In the genomic region with DNA sequence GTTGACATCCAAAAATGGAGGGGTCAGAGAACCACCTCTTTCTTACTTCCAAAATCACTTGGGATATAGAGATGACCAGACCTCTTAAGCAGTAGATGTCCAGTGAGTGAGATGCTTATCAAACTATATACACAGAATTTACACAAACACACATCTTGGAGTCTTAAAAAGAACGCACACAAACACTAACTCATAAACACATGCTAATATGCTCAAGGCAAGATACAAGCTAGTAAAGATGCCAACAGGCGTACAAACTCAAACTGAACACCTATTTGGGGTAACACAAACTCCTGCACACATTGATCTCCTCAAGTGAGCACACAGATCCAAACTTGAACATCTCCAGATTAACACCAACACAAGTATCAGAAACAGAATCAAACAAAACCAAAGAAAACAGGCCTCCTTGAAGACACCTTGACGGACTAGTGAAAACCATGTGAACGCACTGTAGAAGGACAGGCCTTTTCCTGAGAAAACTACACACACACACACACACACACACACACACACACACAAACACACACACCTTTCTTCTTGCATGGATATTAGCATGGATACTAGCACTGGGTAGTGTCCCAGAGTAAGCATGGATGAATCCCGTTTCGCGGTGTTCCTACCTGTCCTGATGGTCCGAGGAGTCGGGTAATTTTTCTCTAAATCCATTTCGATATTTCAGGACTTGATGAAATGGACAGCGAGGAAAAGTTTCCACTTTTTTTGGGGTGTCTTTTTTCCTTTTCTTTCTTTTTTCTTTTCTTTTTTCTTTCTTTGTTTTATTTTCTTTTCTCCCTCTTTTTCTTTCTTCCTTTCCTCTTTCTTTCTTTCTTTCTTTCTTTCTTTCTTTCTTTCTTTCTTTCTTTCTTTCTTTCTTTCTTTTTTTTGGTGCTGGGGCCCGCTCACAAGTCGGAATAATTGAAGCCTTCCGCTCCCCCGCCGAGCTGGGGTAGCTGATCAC, we compare ENCODE assay signal across 16 mouse cellular contexts. TPM values are rescaled to one million over a fixed set of nuclear protein-coding genes. Genes with fewer than 3 reads are reported as not detected.
DNase-seq lines count a peak whose midpoint lies in the region; ATAC-seq and TF ChIP-seq lines count a peak whose summit lies in the region.
"Had no signal": no experiment of that assay in that cellular context is flagged by ENCODE, and none has a peak within 500 bp of the region (broad histone marks: within the 10 kb centered on the region; RNA-seq: fewer than 3 reads in every experiment).

TSS of gene Pax5 (minus strand) at position 748 of the 961 bp plus-strand sequence.

- no peak for TF ChIP-seq CTCF in intestine, postnatal 0 days (IDR thresholded peaks at IDR 0.05; ENCODE audit: low read depth)
- no peak for TF ChIP-seq CTCF in small intestine, adult 2 months (IDR thresholded peaks at IDR 0.05; ENCODE audit: extremely low read depth, insufficient read length, insufficient replicate concordance, low read depth, low read length)

- H3K9ac ChIP-seq in heart, embryonic 15.5 days, result no peak within 1 kb of the TSS
- no peak within 1 kb of the TSS for H3K9ac ChIP-seq in neural tube, embryonic 12.5 days
- H3K9ac ChIP-seq in neural tube, embryonic 15.5 days (replicated peaks), result no peak within 1 kb of the TSS
- no peak within 1 kb of the TSS for H3K9ac ChIP-seq in intestine, postnatal 0 days (ENCODE audit: low read depth, low read length)
- H3K9ac ChIP-seq: embryonic facial prominence, embryonic 12.5 days; forebrain, postnatal 0 days; liver, embryonic 14.5 days had no signal

- peaks cover 99% of the 10 kb centered on the region for H3K27me3 ChIP-seq in heart, embryonic 15.5 days
- H3K27me3 ChIP-seq in neural tube, embryonic 12.5 days (replicated peaks), result peaks cover 97% of the 10 kb centered on the region
- H3K27me3 ChIP-seq in neural tube, embryonic 15.5 days (replicated peaks), result peaks cover 95% of the 10 kb centered on the region
- H3K27me3 ChIP-seq in intestine, postnatal 0 days (replicated peaks; ENCODE audit: control insufficient read depth, insufficient read depth, low read length), result peaks cover 99% of the 10 kb centered on the region
- peaks cover 54% of the 10 kb centered on the region for H3K27me3 ChIP-seq in small intestine, adult 2 months (ENCODE audit: control insufficient read depth, insufficient read depth, low read length)

- no peak for ATAC-seq in heart, embryonic 15.5 days (replicated peaks; ENCODE audit: insufficient number of reproducible peaks, insufficient read depth, low FRiP score, low read depth)
- ATAC-seq in neural tube, embryonic 12.5 days (ENCODE audit: low FRiP score, low read depth), result no peak
- no peak for ATAC-seq in neural tube, embryonic 15.5 days (ENCODE audit: low FRiP score)
- ATAC-seq in intestine, postnatal 0 days, result no peak
- ATAC-seq: forebrain, postnatal 0 days had no signal

- DNase-seq in heart, postnatal 25 days (ENCODE audit: low spot score), result no peak
- DNase-seq in gastrocnemius, adult 18-20 months (ENCODE audit: low spot score), result no peak
- no peak for DNase-seq in cerebellum, postnatal 14 days
- DNase-seq: adrenal gland, postnatal 25 days; forebrain, postnatal 0 days; thymus, postnatal 36 days had no signal

- no peak for TF ChIP-seq POLR2A in small intestine, adult 2 months (IDR thresholded peaks at IDR 0.05; ENCODE audit: low read depth, low read length)

- peaks cover 31% of the 10 kb centered on the region for H3K4me1 ChIP-seq in heart, embryonic 15.5 days (replicated peaks)
- peaks cover 18% of the 10 kb centered on the region for H3K4me1 ChIP-seq in neural tube, embryonic 12.5 days
- peaks cover 16% of the 10 kb centered on the region for H3K4me1 ChIP-seq in neural tube, embryonic 15.5 days
- no peaks in the 10 kb centered on the region for H3K4me1 ChIP-seq in intestine, postnatal 0 days (replicated peaks; ENCODE audit: control insufficient read depth, insufficient read depth, low read length)
- H3K4me1 ChIP-seq in small intestine, adult 2 months (ENCODE audit: control insufficient read depth, insufficient read depth, insufficient read length, low read length), result no peaks in the 10 kb centered on the region; the same call in 1 of the 2 replicates

- no peaks in the 10 kb centered on the region for H3K9me3 ChIP-seq in heart, embryonic 15.5 days (replicated peaks)
- H3K9me3 ChIP-seq in neural tube, embryonic 12.5 days, result no peaks in the 10 kb centered on the region
- H3K9me3 ChIP-seq in neural tube, embryonic 15.5 days (replicated peaks), result no peaks in the 10 kb centered on the region
- no peaks in the 10 kb centered on the region for H3K9me3 ChIP-seq in intestine, postnatal 0 days (ENCODE audit: control insufficient read depth)
- H3K9me3 ChIP-seq: embryonic facial prominence, embryonic 12.5 days had no signal

- no peak within 1 kb of the TSS for H3K4me2 ChIP-seq in heart, embryonic 15.5 days
- H3K4me2 ChIP-seq in neural tube, embryonic 12.5 days (replicated peaks), result peak within 1 kb of the TSS; percentile 38
- no peak within 1 kb of the TSS for H3K4me2 ChIP-seq in neural tube, embryonic 15.5 days
- peak within 1 kb of the TSS; percentile 24; the same call in 1 of the 2 replicates for H3K4me2 ChIP-seq in intestine, postnatal 0 days (replicated peaks; ENCODE audit: low read depth)
- H3K4me2 ChIP-seq: embryonic facial prominence, embryonic 12.5 days had no signal

- H3K36me3 ChIP-seq in heart, embryonic 15.5 days, result no peaks in the 10 kb centered on the region
- H3K36me3 ChIP-seq in neural tube, embryonic 12.5 days, result no peaks in the 10 kb centered on the region
- no peaks in the 10 kb centered on the region for H3K36me3 ChIP-seq in neural tube, embryonic 15.5 days
- H3K36me3 ChIP-seq in intestine, postnatal 0 days (ENCODE audit: control insufficient read depth, insufficient read depth), result no peaks in the 10 kb centered on the region
- no peaks in the 10 kb centered on the region for H3K36me3 ChIP-seq in small intestine, adult 2 months (ENCODE audit: control insufficient read depth, insufficient read depth, low read length)
- H3K36me3 ChIP-seq: embryonic facial prominence, embryonic 12.5 days had no signal

- peak within 1 kb of the TSS; percentile 4; the same call in 1 of the 2 replicates for H3K4me3 ChIP-seq in heart, embryonic 15.5 days
- 0 out of 2 replicates have a peak within 1 kb of the TSS, but pooled peaks have one; percentile 9 for H3K4me3 ChIP-seq in neural tube, embryonic 12.5 days
- H3K4me3 ChIP-seq in neural tube, embryonic 15.5 days (replicated peaks), result no peak within 1 kb of the TSS
- 0 out of 2 replicates have a peak within 1 kb of the TSS, but pooled peaks have one; percentile 2 for H3K4me3 ChIP-seq in intestine, postnatal 0 days (ENCODE audit: low read depth, low read length)
- peak within 1 kb of the TSS; percentile 35; the same call in 1 of the 2 replicates for H3K4me3 ChIP-seq in small intestine, adult 2 months (ENCODE audit: low read depth, low read length)
- H3K4me3 ChIP-seq: embryonic facial prominence, embryonic 12.5 days; left cerebral cortex, adult 2 months had no signal

- H3K27ac ChIP-seq in heart, embryonic 15.5 days, result no peak within 1 kb of the TSS
- H3K27ac ChIP-seq in neural tube, embryonic 12.5 days, result no peak within 1 kb of the TSS
- no peak within 1 kb of the TSS for H3K27ac ChIP-seq in neural tube, embryonic 15.5 days (replicated peaks)
- H3K27ac ChIP-seq in intestine, postnatal 0 days (ENCODE audit: low read depth, low read length), result no peak within 1 kb of the TSS
- H3K27ac ChIP-seq in small intestine, adult 2 months (ENCODE audit: insufficient read depth, low read depth, low read length), result no peak within 1 kb of the TSS; the same call in 1 of the 2 replicates
- H3K27ac ChIP-seq: embryonic facial prominence, embryonic 12.5 days; left cerebral cortex, adult 2 months; liver, embryonic 14.5 days; macrophage had no signal

- intact Hi-C loops in heart, postnatal 25 days (cut with DNase I), result no loop called here

- 28% methylated on average over 16 of the region's 16 CpGs for WGBS in heart, embryonic 15.5 days
- WGBS in neural tube, embryonic 12.5 days, result 23% methylated on average over 16 of the region's 16 CpGs
- 30% methylated on average over 16 of the region's 16 CpGs for WGBS in neural tube, embryonic 15.5 days
- WGBS in intestine, postnatal 0 days, result 30% methylated on average over 16 of the region's 16 CpGs
- 39% methylated on average over 16 of the region's 16 CpGs for WGBS in small intestine, adult 2 months

RNA-seq across cellular contexts. Expression of gene Pax5, which starts in this region (rescaled TPM):
- polyA plus RNA-seq in heart, embryonic 15.5 days (2015; fragmentation: Nextera tagmentation; extraction: Ambion mirVana), result not detected in 2 replicates
- 1 to 10 TPM in 1 of 2 experiments, under 1 TPM in 1; 0.65 to 1.1 TPM for total RNA-seq in heart, postnatal 25 days (2021)
- polyA plus RNA-seq in neural tube, embryonic 12.5 days (2016; fragmentation: Nextera tagmentation; extraction: Ambion mirVana), result 2.4 and 3.3 TPM in 2 replicates
- polyA plus RNA-seq in neural tube, embryonic 15.5 days (2015; fragmentation: Nextera tagmentation; extraction: Ambion mirVana), result 0.86 and 1.2 TPM in 2 replicates
- 0.01 TPM in 1 of 2 replicates, not detected in the other for polyA plus RNA-seq in intestine, postnatal 0 days (2015; fragmentation: Nextera tagmentation; extraction: Ambion mirVana)
- polyA plus RNA-seq in small intestine, adult 2 months (2012; rRNA removed), result 1.2 and 6.3 TPM in 2 replicates
- under 1 TPM in 1 of 2 experiments, not detected in 1; 0.02 TPM for total RNA-seq in gastrocnemius, adult 18-20 months (2021)
- total RNA-seq: granulocyte monocyte progenitor cell, adult 5-6 weeks had no signal

Comparison
In these comparisons a context has a peak if more than half of its experiments do, and no peak if none do; other contexts are left out.
1. H3K4me2 ChIP-seq: peak in neural tube, embryonic 12.5 days (single experiment) and intestine, postnatal 0 days (single experiment); none in heart, embryonic 15.5 days (single experiment) and neural tube, embryonic 15.5 days (single experiment).